Mouse (Mus musculus) left cerebral cortex, postnatal 36 days (tissue): Measurements from ENCODE around the gene St6galnac3. TPM values are rescaled to one million over a fixed set of nuclear protein-coding genes. Genes with fewer than 3 reads are reported as not detected.

ENCODE experiments used
- DNase-seq, 2 experiments: peaks; one replicate each; pipeline ENCODE4 v3.0.0; 2021 to 2022; ENCODE audit warnings: low spot score in 2 of 2, mixed read lengths in 1 of 2
- intact Hi-C: fragments of 180-260 bp; cut with DNase I; formaldehyde crosslinking; loops from one replicate; pipeline ENCODE4 v1.15.1; 2025
- total RNA-seq, 2 experiments: library from RNA; stranded (reverse); gene quantifications; 2 replicates each; pipeline ENCODE4 v1.2.3; 2021

St6galnac3 gene
- total RNA-seq, 2 experiments from 2014 or later = 16.9 to 20.2 TPM

DNA sequence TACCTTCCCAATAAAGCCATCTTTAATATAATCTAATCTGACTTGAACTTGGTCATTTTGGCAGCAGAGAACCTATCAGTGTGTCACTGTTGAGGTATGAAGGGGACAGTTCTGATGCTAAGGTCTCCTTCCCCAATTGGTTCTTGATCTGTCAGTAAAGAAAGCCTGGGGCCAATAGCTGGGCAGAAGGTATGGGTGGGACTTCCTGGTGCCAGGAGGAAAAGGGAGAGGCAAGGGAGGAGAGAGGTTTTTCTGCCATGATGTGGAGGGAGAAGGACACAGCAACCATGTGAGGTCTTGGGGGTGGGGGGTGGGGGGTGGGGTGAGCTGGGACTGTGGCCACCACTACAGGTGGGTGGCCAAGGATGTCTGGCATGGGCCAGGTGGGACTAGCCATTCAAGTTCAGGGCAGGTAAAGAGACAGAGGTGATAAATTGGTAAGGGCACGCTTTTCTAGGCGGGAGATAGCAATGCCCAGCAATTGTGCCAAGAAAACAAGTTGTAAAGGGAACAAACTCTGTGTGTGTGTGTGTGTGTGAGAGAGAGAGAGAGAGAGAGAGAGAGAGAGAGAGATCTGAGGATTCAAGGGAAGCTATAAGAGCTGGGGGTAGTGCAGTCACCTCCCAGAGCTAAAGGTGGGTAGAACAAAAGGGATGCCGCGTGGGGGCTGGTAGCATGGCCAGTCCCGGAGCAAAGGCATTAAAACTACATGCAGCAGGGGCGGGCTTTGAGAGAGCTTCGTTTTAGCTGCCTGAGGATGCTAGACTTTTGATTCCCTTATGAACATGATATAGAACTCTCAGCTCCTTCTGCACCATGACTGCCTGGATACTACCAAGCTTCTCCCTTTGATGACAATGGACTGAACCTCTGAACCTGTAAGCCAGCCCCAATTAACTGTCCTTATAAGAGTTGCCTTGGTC is 271.6 kb downstream of the St6galnac3 start:
- DNase-seq = no peak
- intact Hi-C loops = no loop called here

- no peak for DNase-seq
- intact Hi-C loops = no loop called here
Observed at GRCm38 (mm10) chr3:153452299-153452996, 272.5 kb downstream of the St6galnac3 start.

DNA sequence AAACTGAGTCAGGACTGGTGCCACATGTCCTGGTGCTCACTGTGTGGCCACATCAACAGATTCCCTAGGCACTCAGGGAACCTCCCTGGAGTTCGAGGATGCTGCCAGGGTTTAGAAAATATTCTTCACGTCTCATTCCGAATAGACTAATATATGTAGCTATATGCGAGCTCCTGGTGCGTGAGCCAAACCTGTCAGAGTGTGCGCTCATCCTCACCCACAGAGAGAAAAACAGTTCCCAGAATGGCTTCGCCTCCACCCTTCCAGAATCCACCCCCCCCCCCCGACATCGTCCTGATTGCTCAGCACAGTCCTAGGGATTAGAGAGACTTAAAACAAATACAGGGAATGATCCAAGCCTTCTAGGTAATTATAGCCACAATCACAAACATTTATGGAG is 283.6 kb downstream of the St6galnac3 start:
- DNase-seq = peak in 1 of 2 experiments; percentile 36
- intact Hi-C loops = loop anchor here (1.0 kb wide), 1 partner anchor 43 kb away; no protein-coding TSS in a partner anchor

GRCm38 (mm10) chr3:153436076-153437021 is 288.6 kb downstream of the St6galnac3 start:
- DNase-seq = no peak
- intact Hi-C loops = no loop called here

DNA sequence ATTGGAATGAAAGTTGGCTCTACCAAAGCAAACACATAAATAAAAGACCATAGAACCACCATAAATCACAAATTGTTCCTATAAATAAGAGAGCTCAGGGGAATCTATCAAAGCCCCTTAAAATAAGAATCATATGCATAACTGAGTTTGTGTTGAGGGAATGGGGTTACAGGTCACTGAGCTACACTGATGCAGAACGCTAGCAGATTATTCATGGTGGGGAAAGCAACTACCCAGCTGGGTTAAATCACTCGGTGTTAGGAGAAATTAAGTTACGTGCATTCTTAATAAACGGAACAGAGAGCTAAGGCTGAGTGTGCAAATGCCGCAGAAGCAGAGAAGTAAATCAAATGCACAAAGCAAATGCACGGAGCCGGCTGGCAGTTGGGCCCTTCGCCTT is 292.0 kb downstream of the St6galnac3 start:
- no peak for DNase-seq
- intact Hi-C loops = no loop called here

- no peak for DNase-seq
- intact Hi-C loops = no loop called here
Observed at GRCm38 (mm10) chr3:153432053-153432816, 292.7 kb downstream of the St6galnac3 start.

- DNase-seq = no peak
- intact Hi-C loops = no loop called here
Observed at GRCm38 (mm10) chr3:153429840-153430239, 295.1 kb downstream of the St6galnac3 start.

DNA sequence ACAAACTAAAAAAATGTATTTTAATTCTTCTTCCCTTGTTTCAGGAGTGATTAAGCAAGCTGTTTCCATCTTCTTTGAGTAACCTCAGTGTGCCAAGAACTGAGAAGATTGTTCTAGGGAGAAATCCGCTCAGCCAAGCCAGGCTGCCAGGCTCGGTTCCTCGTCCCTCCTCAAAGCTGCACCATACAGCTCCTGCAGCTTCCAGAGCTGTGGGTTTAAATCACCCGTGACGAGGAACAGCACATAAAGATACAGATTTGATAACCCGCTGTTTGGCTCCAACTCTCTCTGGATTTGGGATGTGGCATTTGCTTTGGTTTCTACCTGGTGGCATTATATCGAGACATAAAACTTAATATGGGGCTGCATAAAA is 303.1 kb downstream of the St6galnac3 start:
- intact Hi-C loops = no loop called here

GRCm38 (mm10) chr3:153421060-153421917 is 303.7 kb downstream of the St6galnac3 start:
- intact Hi-C loops = no loop called here
- no peak for DNase-seq

More for the DNA sequence above, 303.1 kb downstream of the St6galnac3 start:
- no peak for DNase-seq

DNA sequence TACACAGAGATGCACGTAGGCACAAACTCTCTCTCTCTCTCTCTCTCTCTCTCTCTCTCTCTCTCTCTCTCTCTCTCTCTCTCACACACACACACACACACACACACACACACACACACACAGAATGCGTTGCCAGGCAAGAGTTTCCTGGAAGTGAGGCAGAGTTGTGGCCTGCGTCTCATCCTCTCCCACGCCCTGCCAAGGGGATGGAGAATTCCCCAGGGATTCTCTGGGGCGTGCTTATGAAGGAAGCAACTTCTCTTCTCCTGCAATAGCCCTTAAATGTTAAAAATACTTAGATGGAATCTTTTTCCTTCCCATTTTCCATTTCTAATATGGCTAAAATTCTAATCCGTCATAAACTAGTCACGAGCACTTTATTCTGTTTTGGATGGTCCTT is 305.6 kb downstream of the St6galnac3 start:
- intact Hi-C loops = no loop called here
- DNase-seq = no peak

- intact Hi-C loops = no loop called here
- DNase-seq = no peak
Observed at GRCm38 (mm10) chr3:153417001-153417400, 308.0 kb downstream of the St6galnac3 start.

DNA sequence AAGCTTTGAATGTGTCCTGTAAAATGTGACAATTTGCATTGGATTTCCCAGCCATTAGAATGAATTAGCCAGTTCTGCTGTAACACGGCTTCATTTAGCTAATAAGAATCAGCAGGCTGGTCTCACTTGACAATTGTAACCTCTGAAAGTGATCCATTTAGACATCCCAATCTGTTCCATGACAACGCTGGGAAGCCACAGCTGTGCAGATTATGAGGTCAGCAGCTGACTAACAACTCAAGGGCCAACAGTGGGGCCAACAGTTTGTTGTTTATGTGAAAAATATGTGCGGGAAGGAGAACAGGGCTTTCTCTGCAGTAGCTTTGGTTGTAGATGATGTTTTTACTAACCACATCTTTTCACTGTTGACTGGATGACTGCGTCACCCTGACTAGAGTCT is 308.6 kb downstream of the St6galnac3 start:
- intact Hi-C loops = no loop called here
- no peak for DNase-seq

- intact Hi-C loops = no loop called here
- DNase-seq = no peak
Observed at GRCm38 (mm10) chr3:153414132-153414531, 310.8 kb downstream of the St6galnac3 start.

DNA sequence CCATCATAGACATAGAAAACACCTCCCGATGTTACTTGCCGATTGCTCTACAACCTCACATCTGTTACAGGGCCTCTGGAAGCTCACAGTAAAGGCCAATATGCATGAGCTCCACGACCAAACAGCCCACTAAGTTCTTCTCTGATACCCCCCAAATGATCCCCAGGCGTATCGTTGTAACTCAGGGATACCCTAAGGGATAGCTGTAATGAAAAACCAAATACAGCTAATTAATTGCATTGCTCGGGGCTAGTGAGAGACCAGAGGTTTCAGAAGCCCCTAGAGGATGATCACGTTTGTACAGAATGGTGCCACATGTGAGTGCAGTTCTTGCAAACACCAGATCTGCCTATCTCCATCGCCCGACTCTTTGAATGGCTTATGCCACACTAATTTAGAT is 315.7 kb downstream of the St6galnac3 start:
- intact Hi-C loops = no loop called here

GRCm38 (mm10) chr3:153408361-153408760 is 316.6 kb downstream of the St6galnac3 start:
- intact Hi-C loops = no loop called here
- no peak for DNase-seq

More for the DNA sequence above, 315.7 kb downstream of the St6galnac3 start:
- no peak for DNase-seq

DNA sequence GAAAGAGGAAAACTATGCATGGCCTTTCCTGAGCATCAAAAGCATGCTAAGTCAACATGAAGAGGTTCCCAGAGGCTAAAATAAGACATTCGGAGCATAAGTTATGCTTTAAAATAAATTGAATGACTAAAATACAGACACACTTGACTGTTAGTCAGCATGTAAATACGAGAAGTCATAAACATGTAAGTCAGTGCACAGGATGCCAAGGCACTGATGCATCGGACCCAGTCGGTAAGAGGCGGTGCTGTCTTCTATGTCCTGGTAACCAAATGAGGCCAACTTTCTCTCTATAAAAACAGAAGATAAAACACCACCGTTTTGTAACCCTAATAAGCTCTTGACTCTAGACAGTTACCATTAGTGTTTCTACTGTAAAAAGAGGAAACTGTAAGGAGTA is 317.3 kb downstream of the St6galnac3 start:
- no peak for DNase-seq

GRCm38 (mm10) chr3:153406858-153407257 is 318.1 kb downstream of the St6galnac3 start:
- intact Hi-C loops = no loop called here
- DNase-seq = no peak

More for the DNA sequence above, 317.3 kb downstream of the St6galnac3 start:
- intact Hi-C loops = no loop called here

DNA sequence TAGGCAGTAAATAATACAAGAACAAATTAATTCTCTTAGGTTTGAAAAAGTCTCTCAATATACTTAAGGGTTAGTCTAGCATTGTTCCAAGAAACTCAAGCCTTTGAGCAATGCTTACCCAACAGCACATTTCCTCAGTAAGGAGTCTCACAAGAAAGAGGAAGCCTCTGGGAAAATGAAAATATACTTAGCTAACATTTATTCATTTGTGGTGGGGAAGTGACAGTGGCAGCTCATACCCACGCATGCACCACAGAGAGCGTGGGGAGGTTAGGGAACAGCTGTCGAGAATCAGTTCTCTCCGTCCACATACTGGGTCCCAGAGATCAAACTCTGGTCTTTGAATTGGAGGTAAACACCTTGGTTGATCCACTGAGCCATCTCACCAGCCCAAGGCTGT is 318.8 kb downstream of the St6galnac3 start:
- intact Hi-C loops = no loop called here
- DNase-seq = no peak
